Mouse (Mus musculus): ENCODE measurements around the gene Lztfl1. TPM values are rescaled to one million over a fixed set of nuclear protein-coding genes. Genes with fewer than 3 reads are reported as not detected.
"Not testable (repeated sequence)": the region's sequence is repeated elsewhere in the genome, so short reads cannot be mapped to it uniquely, and the experiment has no call there.

Gene Lztfl1
- 40.2 and 43.9 TPM in 2 replicates for polyA plus RNA-seq (2016; fragmentation: Nextera tagmentation; extraction: Ambion mirVana)

GRCm38 (mm10) chr9:123717186-123718008 lies at the start of gene Lztfl1:
Lztfl1 (minus strand) TSS chr9:123717697.
- WGBS, result under 1% methylated on average over 55 of the region's 55 CpGs
- DNase-seq (ENCODE audit: low spot score), result peak; percentile 97
- Histone ChIP-seq H3K27ac (replicated peaks) (peak within 1 kb of the TSS; percentile 83), H3K36me3 (0 out of 2 replicates have a peak, but pooled peaks cover 1% of the 10 kb centered on the region), H3K4me3 (peak within 1 kb of the TSS; percentile 91), H3K4me1 (peaks cover 11% of the 10 kb centered on the region), H3K27me3 (ENCODE audit: low read depth, poor library complexity, severe bottlenecking) (no peaks in the 10 kb centered on the region), H3K9me3 (replicated peaks) (no peaks in the 10 kb centered on the region)

- Histone ChIP-seq H3K9me3 (replicated peaks) (no peaks in the 10 kb centered on the region), H3K4me1 (no peaks in the 10 kb centered on the region), H3K27me3 (ENCODE audit: low read depth, poor library complexity, severe bottlenecking) (no peaks in the 10 kb centered on the region), H3K4me3 (no peak overlapping the region), H3K27ac (replicated peaks) (no peak overlapping the region), H3K36me3 (no peaks in the 10 kb centered on the region)
- DNase-seq (ENCODE audit: low spot score), result no peak
- WGBS, result 88% methylated on average over 3 of the region's 3 CpGs
Observed at GRCm38 (mm10) chr9:123766996-123767395, 49.5 kb upstream of the Lztfl1 start.

GRCm38 (mm10) chr9:123763771-123764170 lies 46.3 kb upstream of the Lztfl1 start:
- whole genome bisulfite sequencing, result 84% methylated on average over 3 of the region's 3 CpGs
- Histone ChIP-seq H3K27me3 (ENCODE audit: low read depth, poor library complexity, severe bottlenecking) (no peaks in the 10 kb centered on the region), H3K4me3 (no peak overlapping the region), H3K36me3 (no peaks in the 10 kb centered on the region), H3K4me1 (no peaks in the 10 kb centered on the region), H3K9me3 (replicated peaks) (no peaks in the 10 kb centered on the region), H3K27ac (replicated peaks) (no peak overlapping the region)
- no peak for DNase-seq (ENCODE audit: low spot score)

GRCm38 (mm10) chr9:123762886-123763285 lies 45.4 kb upstream of the Lztfl1 start:
- 91% methylated on average over 4 of the region's 4 CpGs for WGBS

GRCm38 (mm10) chr9:123760806-123761205 lies 43.3 kb upstream of the Lztfl1 start:
- H3K36me3 ChIP-seq, result no peaks in the 10 kb centered on the region
- no peaks in the 10 kb centered on the region for H3K27me3 ChIP-seq (ENCODE audit: low read depth, poor library complexity, severe bottlenecking)
- H3K9me3 ChIP-seq (replicated peaks), result no peaks in the 10 kb centered on the region
- DNase-seq (ENCODE audit: low spot score), result no peak
- no peak overlapping the region for H3K27ac ChIP-seq (replicated peaks)
- WGBS, result 89% methylated on average over 3 of the region's 3 CpGs
- no peaks in the 10 kb centered on the region for H3K4me1 ChIP-seq
- no peak overlapping the region for H3K4me3 ChIP-seq

More at GRCm38 (mm10) chr9:123762886-123763285, 45.4 kb upstream of the Lztfl1 start:
- H3K27ac ChIP-seq (replicated peaks), result no peak overlapping the region
- H3K27me3 ChIP-seq (ENCODE audit: low read depth, poor library complexity, severe bottlenecking), result no peaks in the 10 kb centered on the region
- no peak overlapping the region for H3K4me3 ChIP-seq
- no peak for DNase-seq (ENCODE audit: low spot score)
- no peaks in the 10 kb centered on the region for H3K36me3 ChIP-seq
- H3K9me3 ChIP-seq (replicated peaks), result no peaks in the 10 kb centered on the region
- H3K4me1 ChIP-seq, result no peaks in the 10 kb centered on the region

- Histone ChIP-seq H3K36me3 (no peaks in the 10 kb centered on the region), H3K4me1 (no peaks in the 10 kb centered on the region), H3K27ac (replicated peaks) (no peak overlapping the region), H3K9me3 (replicated peaks) (no peaks in the 10 kb centered on the region), H3K27me3 (ENCODE audit: low read depth, poor library complexity, severe bottlenecking) (no peaks in the 10 kb centered on the region), H3K4me3 (no peak overlapping the region)
- 88% methylated on average over 4 of the region's 4 CpGs for WGBS
- DNase-seq (ENCODE audit: low spot score), result no peak
Observed at GRCm38 (mm10) chr9:123758645-123759044, 41.1 kb upstream of the Lztfl1 start.

- no peak overlapping the region for H3K4me3 ChIP-seq
- no peak overlapping the region for H3K27ac ChIP-seq (replicated peaks)
- no peaks in the 10 kb centered on the region for H3K9me3 ChIP-seq (replicated peaks)
- WGBS, result 89% methylated on average over 1 of the region's 1 CpGs
- H3K27me3 ChIP-seq (ENCODE audit: low read depth, poor library complexity, severe bottlenecking), result no peaks in the 10 kb centered on the region
- no peaks in the 10 kb centered on the region for H3K4me1 ChIP-seq
- DNase-seq (ENCODE audit: low spot score), result no peak
- no peaks in the 10 kb centered on the region for H3K36me3 ChIP-seq
Observed at GRCm38 (mm10) chr9:123758156-123758555, 40.7 kb upstream of the Lztfl1 start.

- H3K27me3 ChIP-seq (ENCODE audit: low read depth, poor library complexity, severe bottlenecking), result no peaks in the 10 kb centered on the region
- H3K9me3 ChIP-seq (replicated peaks), result no peaks in the 10 kb centered on the region
- 54% methylated on average over 2 of the region's 2 CpGs for WGBS
- no peak overlapping the region for H3K4me3 ChIP-seq
- H3K4me1 ChIP-seq, result no peaks in the 10 kb centered on the region
- H3K36me3 ChIP-seq, result no peaks in the 10 kb centered on the region
- DNase-seq (ENCODE audit: low spot score), result no peak
- no peak overlapping the region for H3K27ac ChIP-seq (replicated peaks)
Observed at GRCm38 (mm10) chr9:123757326-123757725, 39.8 kb upstream of the Lztfl1 start.

- Histone ChIP-seq H3K27ac (replicated peaks) (no peak overlapping the region), H3K36me3 (no peaks in the 10 kb centered on the region), H3K4me1 (no peaks in the 10 kb centered on the region), H3K27me3 (ENCODE audit: low read depth, poor library complexity, severe bottlenecking) (no peaks in the 10 kb centered on the region), H3K9me3 (replicated peaks) (no peaks in the 10 kb centered on the region), H3K4me3 (no peak overlapping the region)
- WGBS, result 82% methylated on average over 3 of the region's 3 CpGs
- DNase-seq (ENCODE audit: low spot score), result no peak
Observed at GRCm38 (mm10) chr9:123756752-123757151, 39.3 kb upstream of the Lztfl1 start.

- 90% methylated on average over 4 of the region's 4 CpGs for WGBS
- Histone ChIP-seq H3K4me1 (no peaks in the 10 kb centered on the region), H3K4me3 (no peak overlapping the region), H3K36me3 (no peaks in the 10 kb centered on the region), H3K9me3 (replicated peaks) (no peaks in the 10 kb centered on the region), H3K27me3 (ENCODE audit: low read depth, poor library complexity, severe bottlenecking) (no peaks in the 10 kb centered on the region), H3K27ac (replicated peaks) (no peak overlapping the region)
- DNase-seq (ENCODE audit: low spot score), result no peak
Observed at GRCm38 (mm10) chr9:123754333-123754732, 36.8 kb upstream of the Lztfl1 start.

- H3K27me3 ChIP-seq (ENCODE audit: low read depth, poor library complexity, severe bottlenecking); H3K9me3 ChIP-seq (replicated peaks); H3K4me3 ChIP-seq; H3K36me3 ChIP-seq; H3K27ac ChIP-seq (replicated peaks); H3K4me1 ChIP-seq; DNase-seq (ENCODE audit: low spot score): not testable (repeated sequence)
- WGBS, result 96% methylated on average over 8 of the region's 8 CpGs
Observed at GRCm38 (mm10) chr9:123749687-123750086, 32.2 kb upstream of the Lztfl1 start.

GRCm38 (mm10) chr9:123740799-123741198 lies 23.3 kb upstream of the Lztfl1 start:
- WGBS, result 90% methylated on average over 4 of the region's 4 CpGs
- H3K4me3 ChIP-seq, result no peak overlapping the region
- H3K36me3 ChIP-seq, result no peaks in the 10 kb centered on the region
- no peaks in the 10 kb centered on the region for H3K4me1 ChIP-seq
- DNase-seq (ENCODE audit: low spot score), result no peak
- H3K27me3 ChIP-seq (ENCODE audit: low read depth, poor library complexity, severe bottlenecking), result no peaks in the 10 kb centered on the region
- no peak overlapping the region for H3K27ac ChIP-seq (replicated peaks)
- H3K9me3 ChIP-seq (replicated peaks), result no peaks in the 10 kb centered on the region

- no peaks in the 10 kb centered on the region for H3K4me1 ChIP-seq
- WGBS, result 80% methylated on average over 3 of the region's 3 CpGs
- DNase-seq (ENCODE audit: low spot score), result no peak
- no peaks in the 10 kb centered on the region for H3K9me3 ChIP-seq (replicated peaks)
- H3K27me3 ChIP-seq (ENCODE audit: low read depth, poor library complexity, severe bottlenecking), result no peaks in the 10 kb centered on the region
- no peaks in the 10 kb centered on the region for H3K36me3 ChIP-seq
- H3K27ac ChIP-seq (replicated peaks), result no peak overlapping the region
- no peak overlapping the region for H3K4me3 ChIP-seq
Observed at GRCm38 (mm10) chr9:123734133-123734532, 16.6 kb upstream of the Lztfl1 start.

All from midbrain, embryonic 10.5 days (tissue).